Mouse (Mus musculus): ENCODE results near the gene Arpc5.

Gene Arpc5

DNA sequence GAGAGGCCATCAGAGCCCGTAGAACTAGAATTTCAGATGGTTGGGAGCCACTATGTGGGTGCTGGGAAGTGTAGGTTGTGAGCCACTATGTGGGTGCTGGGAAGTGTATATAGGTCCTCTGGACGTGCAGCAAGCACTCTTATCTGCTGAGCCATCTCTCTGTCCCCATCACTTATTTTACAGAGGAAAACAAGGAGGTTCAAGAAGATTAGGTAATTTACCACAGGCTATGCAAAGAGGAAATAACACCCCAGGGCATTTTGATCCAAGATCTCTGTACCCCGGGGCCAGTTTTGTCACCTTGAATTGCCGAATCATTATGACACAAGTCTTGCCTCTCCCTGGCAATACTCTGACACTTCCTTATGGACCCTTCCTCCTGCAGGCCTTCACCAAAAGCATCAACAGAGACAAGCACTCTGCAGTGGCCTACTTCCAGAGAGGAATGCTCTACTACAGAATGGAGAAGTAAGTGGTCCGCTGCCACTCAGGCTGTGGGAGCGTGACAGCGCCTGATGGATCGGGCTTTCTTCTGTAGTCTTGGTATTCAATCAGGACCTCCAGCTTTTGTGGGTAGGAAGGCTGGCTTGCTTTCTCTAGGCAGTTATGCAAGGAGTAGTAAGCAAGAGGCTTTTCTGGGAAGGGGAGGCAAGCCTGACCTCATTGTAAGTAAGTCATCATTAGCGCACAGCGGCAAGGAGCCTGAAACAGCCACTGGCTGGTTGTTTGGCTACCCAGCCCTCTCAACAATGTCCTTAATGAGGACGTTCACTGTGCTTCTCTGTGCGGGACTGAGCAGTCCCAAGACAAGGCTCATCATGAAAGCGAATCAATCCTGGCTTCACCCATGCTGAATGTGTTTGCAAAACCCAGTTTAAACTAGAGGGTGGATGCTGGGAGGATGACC lies 44.4 kb downstream of the Arpc5 start:
- DNase-seq (ENCODE audit: low read depth, low spot score) = no peak

- DNase-seq (ENCODE audit: low read depth, low spot score) = no peak
These were observed 48.9 kb downstream of the Arpc5 start for GRCm38 (mm10) chr1:152815265-152815701.

DNA sequence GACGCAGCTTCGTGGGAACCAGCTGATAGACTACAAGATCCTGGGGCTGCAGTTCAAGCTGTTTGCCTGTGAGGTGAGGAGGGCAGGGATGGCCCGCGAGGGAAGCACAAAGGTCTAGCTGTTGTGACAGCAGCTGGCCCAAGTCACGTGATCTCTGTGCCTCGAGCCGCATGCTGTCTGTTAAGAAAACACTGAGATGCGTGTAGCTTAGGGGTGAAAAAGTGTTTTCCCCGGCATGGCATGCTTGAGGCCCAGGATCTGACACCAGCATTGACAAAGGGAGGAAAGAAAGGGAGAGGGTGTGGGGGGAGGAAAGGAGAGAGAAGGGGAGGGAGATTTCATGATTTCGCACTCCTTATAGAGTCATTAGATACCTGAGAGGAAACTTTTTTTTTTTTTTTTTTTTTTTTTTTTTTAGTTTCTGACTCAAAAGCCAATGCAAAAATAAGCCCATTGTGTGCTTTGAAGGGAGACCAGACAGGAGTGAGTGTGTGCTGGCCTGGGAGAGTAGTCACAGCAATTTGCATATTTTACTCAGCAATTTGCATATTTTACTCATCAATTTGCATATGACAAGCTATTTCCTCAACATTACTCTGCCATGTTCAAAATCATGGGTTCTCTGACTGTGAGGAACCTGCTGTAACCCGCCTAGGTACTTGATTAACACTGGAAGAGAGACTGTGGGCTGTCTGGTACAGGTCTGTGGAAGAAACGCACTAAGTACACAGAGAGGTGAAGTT lies 50.9 kb downstream of the Arpc5 start:
- DNase-seq (ENCODE audit: low read depth, low spot score) = no peak

DNA sequence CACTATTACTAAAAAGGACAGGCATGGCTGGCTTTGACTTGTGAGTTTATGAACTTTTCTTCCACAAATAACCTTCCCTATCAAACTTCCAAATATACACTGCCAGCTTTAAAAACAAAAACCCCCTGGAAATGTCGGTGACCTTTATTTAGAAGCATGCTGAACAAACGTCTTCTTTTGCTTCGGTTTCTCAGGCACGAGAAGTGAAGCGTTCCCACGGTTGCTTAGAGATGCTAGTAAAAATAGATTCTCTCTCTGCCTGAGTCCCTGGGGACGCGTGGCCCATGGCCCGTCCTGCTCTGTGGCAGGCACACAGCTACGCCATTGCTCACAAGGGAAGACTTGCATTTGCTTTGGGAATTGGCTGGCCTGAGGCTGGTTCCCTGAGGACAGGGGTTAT lies 51.5 kb downstream of the Arpc5 start:
- no peak for DNase-seq (ENCODE audit: low read depth, low spot score)

DNA sequence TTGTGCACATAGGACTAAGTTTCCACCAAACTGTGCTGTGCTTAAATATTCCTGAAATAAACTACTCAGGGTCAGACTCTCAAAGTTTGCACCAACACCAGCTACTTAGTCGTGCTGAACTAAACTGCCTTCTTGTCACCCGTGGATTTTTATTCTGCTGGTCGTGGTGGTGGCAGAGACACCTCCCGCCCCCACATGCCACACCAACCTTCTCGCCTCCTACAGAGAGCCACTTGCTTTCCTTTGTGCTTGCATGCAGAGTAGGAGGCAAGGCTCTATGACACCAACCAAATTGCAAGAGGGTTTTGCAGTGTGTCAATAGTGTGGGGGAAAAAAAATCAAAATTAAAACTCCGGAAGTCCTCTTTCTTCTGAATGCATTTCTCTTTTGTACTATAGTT lies 53.2 kb downstream of the Arpc5 start:
- no peak for DNase-seq (ENCODE audit: low read depth, low spot score)

GRCm38 (mm10) chr1:152820911-152821695 lies 54.8 kb downstream of the Arpc5 start:
- no peak for DNase-seq (ENCODE audit: low read depth, low spot score)

GRCm38 (mm10) chr1:152821746-152822145 lies 55.4 kb downstream of the Arpc5 start:
- no peak for DNase-seq (ENCODE audit: low read depth, low spot score)

DNA sequence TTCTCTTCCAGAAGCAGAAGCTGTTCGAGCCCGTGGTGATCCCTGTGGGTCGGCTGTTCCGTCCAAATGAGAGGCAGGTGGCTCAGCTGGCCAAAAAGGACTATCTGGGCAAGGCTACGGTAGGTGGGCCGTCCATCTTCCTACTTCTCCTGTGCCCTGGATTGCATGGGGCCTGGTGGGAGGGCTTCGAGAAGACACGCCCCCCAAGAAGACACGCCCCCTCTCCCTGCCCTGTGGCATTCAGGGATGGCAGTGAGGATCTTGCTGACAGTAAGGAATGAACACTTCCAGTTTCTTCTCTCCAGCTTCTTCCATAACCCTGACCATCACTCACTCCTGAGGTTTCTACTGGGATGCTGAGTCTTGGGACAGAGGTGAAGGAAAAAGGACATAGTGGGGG lies 57.9 kb downstream of the Arpc5 start:
- DNase-seq (ENCODE audit: low read depth, low spot score) = no peak

All from CD4-positive helper T cell, adult 2 months (primary cell).